Mouse (Mus musculus) bone marrow, adult 2 months (tissue): ENCODE data around the gene Sec22c.

ENCODE experiments used
- CTCF ChIP-seq: fragments of 200-500 bp; IDR thresholded peaks from 2 replicates; pipeline ENCODE4 v1.5.1; 2011; ENCODE audit warnings: low read length, control low read depth; ENCODE audit not compliant: control insufficient read depth, insufficient read depth
- POLR2A ChIP-seq: fragments of 200-500 bp; IDR thresholded peaks from 2 replicates; pipeline ENCODE4 v1.6.1; 2011; ENCODE audit warnings: low read depth, mild to moderate bottlenecking, control low read depth, low read length, borderline replicate concordance; ENCODE audit not compliant: control insufficient read depth

DNA sequence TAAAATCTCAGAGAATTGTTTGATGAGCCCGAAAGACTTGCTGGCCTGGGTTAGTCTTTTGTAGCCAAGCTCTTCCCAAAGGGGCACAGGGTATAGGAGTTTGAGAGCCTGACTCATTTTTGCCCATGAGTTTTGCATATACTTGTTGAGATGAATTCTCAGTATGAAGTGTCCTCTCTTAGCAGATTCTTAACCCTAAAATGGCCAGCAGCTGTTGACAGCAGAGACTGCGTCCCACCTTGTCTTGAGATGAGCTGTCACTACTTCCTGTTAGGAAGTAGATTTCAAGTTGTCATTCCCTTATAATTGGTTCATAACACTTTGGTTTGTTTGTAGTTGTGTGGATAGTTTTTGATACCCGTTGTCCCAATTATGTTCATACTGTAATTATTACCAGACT is 35.9 kb upstream of the Sec22c start:
- TF ChIP-seq POLR2A (no peak), CTCF (no peak)
